Mouse (Mus musculus) erythroblast, embryonic 14.5 days (primary cell): ENCODE measurements around the gene Tbc1d22a. TPM values are rescaled to one million over a fixed set of nuclear protein-coding genes. Genes with fewer than 3 reads are reported as not detected.

ENCODE experiments used
- H3K27me3 ChIP-seq: 2 replicates; pipeline ENCODE4 v1.6.1; 2012; ENCODE audit warnings: inconsistent platforms; ENCODE audit not compliant: control insufficient read depth
- H3K36me3 ChIP-seq: 2 replicates; pipeline ENCODE4 v1.6.1; 2012; ENCODE audit warnings: mild to moderate bottlenecking, inconsistent platforms; ENCODE audit not compliant: control insufficient read depth
- H3K4me1 ChIP-seq: 2 replicates; pipeline ENCODE4 v1.6.1; 2012; ENCODE audit warnings: inconsistent platforms; ENCODE audit not compliant: control insufficient read depth
- H3K4me3 ChIP-seq: replicated peaks from 2 replicates; pipeline ENCODE3; 2012; ENCODE audit warnings: moderate library complexity, mild to moderate bottlenecking, inconsistent platforms
- H3K9me3 ChIP-seq: 2 replicates; pipeline ENCODE4 v1.6.1; 2012; ENCODE audit warnings: low read length, inconsistent platforms, mixed read lengths; ENCODE audit not compliant: control insufficient read depth
- GATA1 ChIP-seq: IDR thresholded peaks from 2 replicates; pipeline ENCODE4 v1.6.1; 2012; ENCODE audit warnings: low read length, inconsistent platforms, mixed read lengths
- TAL1 ChIP-seq: IDR thresholded peaks from 3 replicates; pipeline ENCODE4 v1.6.1; 2012; ENCODE audit warnings: low read length, inconsistent platforms, mixed read lengths
- polyA plus RNA-seq: library from polyadenylated mRNA; stranded (reverse); fragments of >175 nt; gene quantifications from 2 replicates; pipeline ENCODE4 v1.2.3, GENCODE M21; 2012

Tbc1d22a gene
- polyA plus RNA-seq, 1 experiment: 0.92 TPM

DNA sequence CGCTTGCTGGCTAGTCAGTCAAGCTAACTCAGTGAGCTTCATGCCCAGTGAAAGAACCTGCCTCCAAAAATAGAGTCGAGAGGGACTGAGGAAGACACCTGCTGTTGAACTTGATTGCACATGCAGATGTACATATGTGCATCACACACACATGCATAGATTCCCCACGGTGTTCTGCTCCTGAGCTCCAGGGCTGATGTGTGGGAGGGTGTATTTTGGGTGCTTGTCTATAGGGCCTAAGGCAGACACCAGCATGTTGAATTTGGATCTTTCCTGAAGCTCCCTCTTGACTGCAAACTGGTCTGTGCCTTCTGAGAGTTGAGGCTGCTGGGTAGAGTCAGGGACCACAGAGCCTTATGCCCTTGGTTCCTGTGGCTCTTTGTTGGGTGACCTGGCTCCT, 23.8 kb downstream of the Tbc1d22a start:
- Histone ChIP-seq H3K9me3 (no peaks in the 10 kb centered on the region), H3K36me3 (peaks cover 39% of the 10 kb centered on the region), H3K4me1 (no peaks in the 10 kb centered on the region), H3K4me3 (no peak overlapping the region), H3K27me3 (no peaks in the 10 kb centered on the region)
- TF ChIP-seq GATA1: no peak
- TF ChIP-seq TAL1: no peak

DNA sequence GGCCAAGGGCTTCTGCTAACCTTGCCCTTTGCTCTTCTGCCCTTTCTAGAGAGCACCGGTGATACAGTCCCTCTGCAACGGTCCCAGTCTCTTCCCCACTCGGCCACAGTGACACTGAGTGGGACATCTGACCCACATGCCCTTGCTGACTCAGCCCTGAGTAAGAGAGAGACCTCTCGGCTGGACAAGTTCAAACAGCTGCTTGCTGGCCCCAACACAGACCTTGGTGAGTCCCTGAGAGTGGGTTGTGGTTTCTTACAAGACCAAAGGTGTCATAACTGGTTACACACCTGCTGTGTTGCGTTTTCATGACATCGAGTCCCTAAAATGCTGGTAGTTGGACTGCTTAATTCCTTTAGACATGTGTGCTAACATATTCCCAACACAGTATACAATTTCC, 24.8 kb downstream of the Tbc1d22a start:
- Histone ChIP-seq H3K4me1 (no peaks in the 10 kb centered on the region), H3K9me3 (no peaks in the 10 kb centered on the region), H3K4me3 (no peak overlapping the region), H3K36me3 (peaks cover 39% of the 10 kb centered on the region), H3K27me3 (no peaks in the 10 kb centered on the region)
- TF ChIP-seq GATA1: no peak
- TF ChIP-seq TAL1: no peak

DNA sequence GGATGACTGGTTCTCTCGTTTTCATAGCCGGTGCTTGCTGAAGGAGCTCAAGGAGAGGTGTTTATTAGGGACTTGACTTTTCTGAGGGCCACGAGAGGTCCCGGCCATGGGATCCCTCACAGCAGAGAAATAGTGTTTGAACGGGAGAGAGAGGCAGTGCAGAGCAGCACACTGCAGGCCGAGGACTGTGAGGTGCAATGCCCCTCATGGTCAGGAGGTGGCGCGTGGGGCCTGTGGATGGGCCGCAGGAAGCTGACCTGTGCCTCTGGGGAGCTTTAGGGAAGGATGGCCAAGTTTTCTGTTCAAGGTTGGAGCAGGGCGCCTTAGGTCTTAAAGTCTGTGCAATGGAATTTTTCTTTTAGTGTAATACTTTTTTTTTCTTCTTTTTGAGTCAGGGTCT, 25.5 kb downstream of the Tbc1d22a start:
- H3K4me3 ChIP-seq: no peak overlapping the region
- H3K36me3 ChIP-seq: peaks cover 36% of the 10 kb centered on the region
- H3K9me3 ChIP-seq: no peaks in the 10 kb centered on the region
- no peaks in the 10 kb centered on the region for H3K27me3 ChIP-seq
- H3K4me1 ChIP-seq: no peaks in the 10 kb centered on the region
- TF ChIP-seq TAL1 (no peak), GATA1 (no peak)

DNA sequence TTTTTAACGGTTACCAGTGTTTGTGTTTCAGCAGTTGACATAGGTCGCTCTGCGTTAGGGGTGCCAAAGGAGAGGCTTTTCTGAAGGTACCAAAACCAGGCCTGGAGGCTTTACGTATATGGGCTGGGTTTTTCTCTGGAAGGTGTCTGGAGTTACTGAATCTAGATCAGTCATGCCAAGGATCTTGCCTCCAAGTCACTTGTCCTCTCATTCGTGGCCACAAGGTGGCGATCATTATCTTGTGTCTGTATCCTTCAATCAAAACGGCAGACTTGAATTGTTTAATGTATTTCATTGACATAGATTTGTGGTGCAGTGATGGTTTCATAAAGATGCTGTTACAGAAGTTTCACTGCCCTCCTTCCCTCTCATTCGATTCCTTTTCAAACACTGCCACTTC, 29.4 kb downstream of the Tbc1d22a start:
- H3K4me3 ChIP-seq: no peak overlapping the region
- no peaks in the 10 kb centered on the region for H3K9me3 ChIP-seq
- H3K36me3 ChIP-seq: peaks cover 22% of the 10 kb centered on the region
- H3K4me1 ChIP-seq: no peaks in the 10 kb centered on the region
- no peaks in the 10 kb centered on the region for H3K27me3 ChIP-seq
- TF ChIP-seq TAL1 (no peak), GATA1 (no peak)

DNA sequence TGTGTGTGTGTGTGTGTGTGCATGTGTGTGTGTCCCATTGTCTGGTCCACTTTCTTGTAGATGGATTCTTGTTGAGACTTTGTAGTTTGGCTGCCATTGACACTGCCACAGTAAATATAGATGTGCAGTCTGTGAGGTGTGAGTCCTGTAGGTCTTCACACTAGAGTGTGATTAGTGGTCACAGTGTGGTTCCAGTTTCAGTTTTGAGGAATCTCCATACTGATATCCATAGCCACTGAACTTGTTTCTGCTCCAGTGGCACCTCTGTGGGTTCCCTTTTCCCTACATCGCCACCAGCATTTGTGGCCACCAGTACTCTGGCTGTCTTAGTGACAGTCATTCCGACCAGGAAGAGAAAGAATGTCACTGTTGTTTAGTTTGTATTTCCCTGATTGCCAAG, 30.1 kb downstream of the Tbc1d22a start:
- no peaks in the 10 kb centered on the region for H3K27me3 ChIP-seq
- no peaks in the 10 kb centered on the region for H3K9me3 ChIP-seq
- H3K4me3 ChIP-seq: no peak overlapping the region
- peaks cover 16% of the 10 kb centered on the region for H3K36me3 ChIP-seq
- no peaks in the 10 kb centered on the region for H3K4me1 ChIP-seq
- TF ChIP-seq GATA1: no peak
- no peak for TF ChIP-seq TAL1

DNA sequence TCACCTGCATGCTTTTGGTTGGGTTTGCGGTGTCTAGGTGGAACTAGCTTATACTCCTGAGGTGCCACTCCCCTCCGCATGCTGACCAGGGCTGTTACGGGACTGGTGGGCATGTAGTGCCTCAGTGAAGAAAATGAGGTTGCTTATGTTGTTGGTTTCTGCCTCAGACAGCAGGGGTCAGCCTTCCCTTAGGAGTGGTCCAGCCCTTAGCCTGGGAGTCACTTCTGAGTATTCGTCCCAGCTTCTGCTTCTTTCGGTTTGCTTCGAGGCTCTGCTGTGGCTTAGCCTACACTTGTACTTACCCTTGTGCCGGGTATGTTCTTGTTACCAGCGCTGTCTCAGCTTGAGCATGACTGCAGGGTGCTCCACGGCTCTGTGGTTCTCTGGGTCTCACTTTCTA, 36.0 kb downstream of the Tbc1d22a start:
- Histone ChIP-seq H3K36me3 (peaks cover 6% of the 10 kb centered on the region), H3K27me3 (no peaks in the 10 kb centered on the region), H3K4me3 (no peak overlapping the region), H3K4me1 (peaks cover 2% of the 10 kb centered on the region; the same call in 1 of the 2 replicates), H3K9me3 (no peaks in the 10 kb centered on the region)
- TF ChIP-seq TAL1 (no peak), GATA1 (no peak)

DNA sequence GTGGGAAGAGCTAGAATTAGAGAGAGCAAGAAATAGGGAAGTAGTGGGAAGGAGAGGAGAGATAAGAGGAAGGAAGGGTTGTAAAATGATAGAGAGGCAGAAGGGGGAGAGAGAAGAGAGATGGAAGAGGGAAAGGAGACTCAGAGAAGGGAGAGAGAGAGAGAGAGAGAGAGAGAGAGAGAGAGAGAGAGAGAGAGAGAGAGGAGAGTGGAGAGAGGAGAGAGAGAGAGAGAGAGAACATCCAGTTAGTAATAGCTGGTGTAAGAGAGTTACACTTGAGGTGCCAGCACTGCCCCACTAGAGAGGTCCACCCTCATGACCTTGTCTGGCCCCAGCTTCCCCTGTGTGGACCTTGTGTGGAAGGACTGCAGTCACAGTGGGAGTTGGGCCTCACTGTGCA, 37.9 kb downstream of the Tbc1d22a start:
- TF ChIP-seq TAL1 (no peak), GATA1 (no peak)

DNA sequence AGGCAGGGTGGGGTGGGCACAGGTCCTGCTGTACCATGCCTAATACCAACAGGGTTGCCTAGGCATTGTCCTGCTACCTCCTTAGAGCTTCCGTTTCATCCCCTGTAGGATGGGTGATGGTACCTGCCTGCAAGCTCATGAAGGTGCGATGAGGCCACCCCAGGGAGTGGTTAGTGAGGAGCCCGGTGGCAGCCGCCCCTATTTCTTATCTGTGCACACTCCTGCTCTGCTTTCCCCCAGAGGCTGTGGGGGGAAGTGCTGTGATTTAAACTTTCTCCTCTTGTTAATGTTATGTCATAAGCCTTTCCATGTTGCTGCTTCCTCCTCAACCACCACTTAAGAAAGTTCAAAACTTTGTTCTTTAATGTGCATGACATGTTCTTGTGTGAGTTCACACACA, 38.4 kb downstream of the Tbc1d22a start:
- no peak overlapping the region for H3K4me3 ChIP-seq
- TF ChIP-seq GATA1: no peak
- no peak for TF ChIP-seq TAL1
- no peaks in the 10 kb centered on the region for H3K9me3 ChIP-seq
- H3K27me3 ChIP-seq: no peaks in the 10 kb centered on the region
- H3K4me1 ChIP-seq: peaks cover 2% of the 10 kb centered on the region; the same call in 1 of the 2 replicates
- H3K36me3 ChIP-seq: peaks cover 3% of the 10 kb centered on the region; the same call in 1 of the 2 replicates

More for the DNA sequence above, 37.9 kb downstream of the Tbc1d22a start:
- Histone ChIP-seq H3K4me3 (no peak overlapping the region), H3K4me1 (peaks cover 2% of the 10 kb centered on the region; the same call in 1 of the 2 replicates), H3K36me3 (peaks cover 3% of the 10 kb centered on the region; the same call in 1 of the 2 replicates), H3K27me3 (no peaks in the 10 kb centered on the region), H3K9me3 (no peaks in the 10 kb centered on the region)

DNA sequence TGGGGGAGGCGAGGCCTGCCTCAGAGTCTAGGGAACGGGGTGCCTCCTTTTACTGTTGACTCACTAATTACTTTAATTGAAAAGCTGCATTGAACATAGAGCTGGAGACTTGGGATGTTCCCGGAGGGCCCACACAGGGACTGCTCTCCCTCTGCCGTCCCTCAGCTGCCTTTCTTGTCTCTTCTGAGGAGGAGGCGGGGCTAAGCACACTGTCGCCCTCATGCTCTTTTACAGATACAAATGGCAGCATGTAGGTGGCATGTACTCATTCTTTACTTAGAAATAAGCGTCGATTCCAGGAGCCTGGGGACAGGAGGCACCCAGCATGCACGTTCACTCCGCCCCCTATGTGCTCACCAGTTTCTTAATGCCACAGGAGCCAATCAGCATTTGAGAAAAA, 39.2 kb downstream of the Tbc1d22a start:
- H3K27me3 ChIP-seq: no peaks in the 10 kb centered on the region
- no peak overlapping the region for H3K4me3 ChIP-seq
- peaks cover 2% of the 10 kb centered on the region; the same call in 1 of the 2 replicates for H3K4me1 ChIP-seq
- H3K9me3 ChIP-seq: no peaks in the 10 kb centered on the region
- TF ChIP-seq GATA1 (no peak), TAL1 (no peak)
- H3K36me3 ChIP-seq: peaks cover 3% of the 10 kb centered on the region; the same call in 1 of the 2 replicates

DNA sequence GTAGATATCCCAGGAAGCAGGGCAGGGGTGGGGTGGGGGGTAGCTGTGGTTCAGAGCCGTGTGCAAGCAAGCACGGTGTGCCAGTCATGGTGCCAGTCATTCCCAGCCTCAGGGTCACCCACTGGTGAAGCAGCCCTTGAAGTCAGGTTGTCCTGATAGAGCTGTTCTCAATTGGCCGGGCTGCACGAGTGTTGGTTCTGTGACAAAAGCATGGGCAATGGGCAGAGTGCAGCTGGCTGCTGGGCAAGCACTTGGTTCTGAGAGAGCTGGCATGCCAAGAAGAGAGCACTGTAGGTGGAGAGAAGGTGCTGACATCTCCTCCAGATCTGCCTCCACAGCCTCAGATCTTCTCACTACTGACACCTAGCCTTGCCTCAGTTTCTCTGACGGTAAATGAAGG, 41.9 kb downstream of the Tbc1d22a start:
- H3K27me3 ChIP-seq: no peaks in the 10 kb centered on the region
- TF ChIP-seq GATA1: no peak
- H3K9me3 ChIP-seq: no peaks in the 10 kb centered on the region
- H3K36me3 ChIP-seq: peaks cover 2% of the 10 kb centered on the region; the same call in 1 of the 2 replicates
- H3K4me1 ChIP-seq: peaks cover 2% of the 10 kb centered on the region; the same call in 1 of the 2 replicates
- H3K4me3 ChIP-seq: no peak overlapping the region
